Mouse (Mus musculus) CH12.LX (cell line): ENCODE measurements around the gene Lrrc61. TPM values are rescaled to one million over a fixed set of nuclear protein-coding genes. Genes with fewer than 3 reads are reported as not detected.

Experiments used
- DNase-seq: peaks from one replicate; pipeline ENCODE4 v3.0.0-alpha.2; 2013; ENCODE audit errors: extremely low read depth
- H3K27ac ChIP-seq: 2 replicates; pipeline ENCODE4 v1.5.1; 2012; ENCODE audit warnings: low read depth, mild to moderate bottlenecking, control low read depth, moderate library complexity; ENCODE audit not compliant: insufficient read depth
- H3K27me3 ChIP-seq: replicated peaks from 2 replicates; pipeline ENCODE3; 2012; ENCODE audit warnings: inconsistent platforms
- H3K36me3 ChIP-seq, 2 experiments: replicated peaks in 1 of 2; 2 replicates each; pipeline versions ENCODE3 to v1.6.1; 2012; ENCODE audit warnings: inconsistent platforms in 1 of 2, low read length in 1 of 2, mild to moderate bottlenecking in 1 of 2, mixed read lengths in 1 of 2, moderate library complexity in 1 of 2; ENCODE audit not compliant: control insufficient read depth in 1 of 2, insufficient read depth in 1 of 2
- H3K4me1 ChIP-seq, 2 experiments: 2 replicates each; pipeline ENCODE4 v1.6.1; 2012; ENCODE audit warnings: inconsistent platforms in 1 of 2, moderate library complexity in 1 of 2; ENCODE audit not compliant: insufficient read depth in 2 of 2, control insufficient read depth in 1 of 2
- H3K4me2 ChIP-seq: 2 replicates; pipeline ENCODE4 v1.6.1; 2012; ENCODE audit warnings: low read depth, mild to moderate bottlenecking, control low read depth; ENCODE audit not compliant: poor library complexity, insufficient read depth, severe bottlenecking
- H3K4me3 ChIP-seq, 3 experiments: fragments of 150-350 bp in 1 of 3; sonication (generic) in 1 of 3; replicated peaks in 1 of 3; 2 replicates each; pipeline versions ENCODE3 to v1.5.1; 2011 to 2012; ENCODE audit warnings: low read depth in 2 of 3, low read length in 2 of 3, mild to moderate bottlenecking in 2 of 3, moderate library complexity in 2 of 3, control low read depth in 1 of 3, improper control_type of control experiment in 1 of 3, inconsistent platforms in 1 of 3, mixed read lengths in 1 of 3; ENCODE audit not compliant: poor library complexity in 1 of 3
- H3K79me2 ChIP-seq: replicated peaks from 2 replicates; pipeline ENCODE4 v1.6.1; 2012; ENCODE audit warnings: mild to moderate bottlenecking, moderate library complexity; ENCODE audit not compliant: control insufficient read depth, poor library complexity, insufficient read depth, severe bottlenecking; ENCODE audit errors: extremely low read depth
- H3K9ac ChIP-seq: 2 replicates; pipeline ENCODE4 v1.6.1; 2012; ENCODE audit warnings: low read depth, mild to moderate bottlenecking, control low read depth, moderate library complexity; ENCODE audit not compliant: insufficient read depth
- H3K9me3 ChIP-seq: replicated peaks from 2 replicates; pipeline ENCODE3; 2012; ENCODE audit warnings: low read length, inconsistent platforms, mixed read lengths
- CHD2 ChIP-seq: IDR thresholded peaks from 2 replicates; pipeline ENCODE4 v1.6.1; 2011; ENCODE audit warnings: low read length, improper control_type of control experiment
- CTCF ChIP-seq, 2 experiments: IDR thresholded peaks in 1 of 2; conservative IDR thresholded peaks in 1 of 2; 2 replicates each; pipeline ENCODE4 v1.5.1; 2011 to 2012; ENCODE audit warnings: low read depth in 2 of 2, low read length in 2 of 2, improper control_type of control experiment in 1 of 2, inconsistent platforms in 1 of 2, mild to moderate bottlenecking in 1 of 2, moderate library complexity in 1 of 2
- E2F4 ChIP-seq: IDR thresholded peaks from 2 replicates; pipeline ENCODE4 v1.6.1; 2011; ENCODE audit warnings: low read depth, low read length, improper control_type of control experiment; ENCODE audit not compliant: insufficient replicate concordance
- ELF1 ChIP-seq: IDR thresholded peaks from 2 replicates; pipeline ENCODE4 v1.6.1; 2014; ENCODE audit warnings: low read depth, mild to moderate bottlenecking, inconsistent platforms, low read length, improper control_type of control experiment
- ETS1 ChIP-seq: conservative IDR thresholded peaks from 2 replicates; pipeline ENCODE4 v1.6.1; 2012; ENCODE audit warnings: low read depth, mild to moderate bottlenecking, inconsistent platforms, low read length, improper control_type of control experiment, moderate library complexity
- JUN ChIP-seq: IDR thresholded peaks from 2 replicates; pipeline ENCODE4 v1.6.1; 2011; ENCODE audit warnings: low read depth, mild to moderate bottlenecking, low read length, improper control_type of control experiment, moderate library complexity; ENCODE audit not compliant: insufficient read depth
- KAT2A ChIP-seq: IDR thresholded peaks from 2 replicates; pipeline ENCODE4 v1.6.1; 2012; ENCODE audit warnings: low read length, improper control_type of control experiment, inconsistent platforms; ENCODE audit not compliant: insufficient replicate concordance
- NELFE ChIP-seq: IDR thresholded peaks from 2 replicates; pipeline ENCODE4 v1.6.1; 2011; ENCODE audit warnings: low read depth, low read length, improper control_type of control experiment
- NRF1 ChIP-seq: IDR thresholded peaks from 2 replicates; pipeline ENCODE4 v1.6.1; 2014; ENCODE audit warnings: low read depth, mild to moderate bottlenecking, inconsistent platforms, low read length, improper control_type of control experiment, moderate library complexity
- PAX5 ChIP-seq: IDR thresholded peaks from 2 replicates; pipeline ENCODE4 v1.6.1; 2012; ENCODE audit warnings: low read length, inconsistent platforms, mixed read lengths
- POLR2AphosphoS2 ChIP-seq: IDR thresholded peaks from 2 replicates; pipeline ENCODE4 v1.6.1; 2011; ENCODE audit warnings: low read depth, low read length, improper control_type of control experiment
- SIN3A ChIP-seq: IDR thresholded peaks from 2 replicates; pipeline ENCODE4 v1.6.1; 2012; ENCODE audit warnings: low read length, improper control_type of control experiment, inconsistent platforms
- SMC3 ChIP-seq: IDR thresholded peaks from 2 replicates; pipeline ENCODE4 v1.6.1; 2011; ENCODE audit warnings: low read depth, low read length, improper control_type of control experiment
- TBP ChIP-seq: conservative IDR thresholded peaks from 2 replicates; pipeline ENCODE4 v1.6.1; 2011; ENCODE audit warnings: low read depth, low read length, improper control_type of control experiment
- USF1 ChIP-seq: IDR thresholded peaks from 2 replicates; pipeline ENCODE4 v1.6.1; 2014; ENCODE audit warnings: low read depth, mild to moderate bottlenecking, inconsistent platforms, low read length, improper control_type of control experiment
- USF2 ChIP-seq: conservative IDR thresholded peaks from 2 replicates; pipeline ENCODE4 v1.6.1; 2011; ENCODE audit warnings: low read depth, low read length, improper control_type of control experiment
- dilution Hi-C: fragments of 300-500 bp; cut with MboI; formaldehyde crosslinking; loops from 2 replicates; pipeline ENCODE4 v1.14.3; 2020; ENCODE audit warnings: low sequenced_read_pairs; ENCODE audit not compliant: extremely low pct_unique_long_range_greater_than_20kb, extremely low pct_ligation_motif_present
- in situ Hi-C: fragments of 300-500 bp; cut with MboI; formaldehyde crosslinking; loops from 3 replicates; pipeline ENCODE4 v1.14.3; 2019; ENCODE audit warnings: low sequenced_read_pairs, low pct_ligation_motif_present, low pct_unique_long_range_greater_than_20kb, mixed read lengths
- polyA plus RNA-seq: library from polyadenylated mRNA; unstranded; fragments of >175 nt; gene quantifications from 2 replicates; pipeline ENCODE4 v1.2.1, GENCODE M21; 2012; ENCODE audit warnings: low read depth; ENCODE audit not compliant: insufficient read length
- total RNA-seq, 2 experiments: library from RNA; depleted of rRNA; stranded (reverse); fragments of 300-350 nt in 1 of 2; fragments of >200 nt in 1 of 2; gene quantifications; 2 replicates each; pipeline ENCODE4 v1.2.3; 2012 to 2014

Lrrc61 gene
- total and polyA plus RNA-seq, 3 experiments = 5.6 to 14.2 (median 13.7) TPM

- dilution Hi-C loops = no loop called here
- Histone ChIP-seq H3K27ac (no peak overlapping the region), H3K27me3 (no peaks in the 10 kb centered on the region), H3K9me3 (no peaks in the 10 kb centered on the region), H3K36me3 (peaks cover 0 to 9% of the 10 kb centered on the region in 2 experiments), H3K4me2 (no peak overlapping the region), H3K4me3 (no peak overlapping the region), H3K79me2 (no peaks in the 10 kb centered on the region), H3K9ac (no peak overlapping the region), H3K4me1 (peaks cover 0 to 6% of the 10 kb centered on the region in 2 experiments; a peak in 1 of 4 replicates)
- TF ChIP-seq POLR2AphosphoS2 (no peak), CTCF (conservative IDR thresholded peaks at IDR 0.05 in 1 of 2, IDR thresholded peaks at IDR 0.05 in 1 of 2; ENCODE audit: low read depth in 2 of 2, low read length in 2 of 2) (no peak), SIN3A (no peak)
- in situ Hi-C loops = no loop called here
- no peak for DNase-seq
Observed at GRCm38 (mm10) chr6:48573280-48573679, 18.7 kb downstream of the Lrrc61 start.

DNA sequence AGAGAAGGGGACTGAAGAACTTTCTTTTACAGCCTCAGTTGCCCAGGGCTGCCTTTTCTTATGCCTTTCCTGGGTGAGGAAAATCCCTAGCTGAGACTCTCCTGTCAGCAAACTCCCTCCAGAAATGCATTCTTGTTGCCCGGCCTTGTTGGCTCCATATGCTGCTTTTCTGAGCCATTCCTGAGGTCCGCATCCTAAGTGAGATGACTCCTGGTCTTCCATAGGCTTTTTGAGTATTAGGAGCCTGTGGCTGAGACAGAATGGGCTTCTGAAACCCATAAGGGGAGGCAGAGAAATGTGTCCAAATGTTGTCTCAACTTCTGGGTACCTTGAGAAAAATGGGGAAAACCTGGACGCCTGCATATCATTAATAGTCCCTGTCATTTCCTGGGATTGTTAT, 19.4 kb downstream of the Lrrc61 start:
- dilution Hi-C loops (no loop called here), in situ Hi-C loops (no loop called here)
- Histone ChIP-seq H3K4me2 (no peak overlapping the region), H3K4me1 (peaks cover 0 to 12% of the 10 kb centered on the region in 2 experiments; a peak in 2 of 4 replicates), H3K4me3 (no peak overlapping the region), H3K9ac (no peak overlapping the region), H3K79me2 (no peaks in the 10 kb centered on the region), H3K27ac (no peak overlapping the region), H3K9me3 (no peaks in the 10 kb centered on the region), H3K36me3 (peaks cover 0 to 3% of the 10 kb centered on the region in 2 experiments), H3K27me3 (no peaks in the 10 kb centered on the region)
- TF ChIP-seq USF2 (no peak), CHD2 (no peak), USF1 (no peak), ETS1 (no peak), E2F4 (no peak), JUN (no peak), ELF1 (no peak), TBP (no peak), SMC3 (no peak), PAX5 (no peak), NELFE (no peak), POLR2AphosphoS2 (no peak), KAT2A (no peak), CTCF (conservative IDR thresholded peaks at IDR 0.05 in 1 of 2, IDR thresholded peaks at IDR 0.05 in 1 of 2; ENCODE audit: low read depth in 2 of 2, low read length in 2 of 2) (no peak), NRF1 (no peak)
- DNase-seq = no peak
